Mouse (Mus musculus): ENCODE data around the gene Larp4.
A peak's percentile ranks its signal among the peaks of the same experiment; 100 is the strongest.

Larp4 gene

DNA sequence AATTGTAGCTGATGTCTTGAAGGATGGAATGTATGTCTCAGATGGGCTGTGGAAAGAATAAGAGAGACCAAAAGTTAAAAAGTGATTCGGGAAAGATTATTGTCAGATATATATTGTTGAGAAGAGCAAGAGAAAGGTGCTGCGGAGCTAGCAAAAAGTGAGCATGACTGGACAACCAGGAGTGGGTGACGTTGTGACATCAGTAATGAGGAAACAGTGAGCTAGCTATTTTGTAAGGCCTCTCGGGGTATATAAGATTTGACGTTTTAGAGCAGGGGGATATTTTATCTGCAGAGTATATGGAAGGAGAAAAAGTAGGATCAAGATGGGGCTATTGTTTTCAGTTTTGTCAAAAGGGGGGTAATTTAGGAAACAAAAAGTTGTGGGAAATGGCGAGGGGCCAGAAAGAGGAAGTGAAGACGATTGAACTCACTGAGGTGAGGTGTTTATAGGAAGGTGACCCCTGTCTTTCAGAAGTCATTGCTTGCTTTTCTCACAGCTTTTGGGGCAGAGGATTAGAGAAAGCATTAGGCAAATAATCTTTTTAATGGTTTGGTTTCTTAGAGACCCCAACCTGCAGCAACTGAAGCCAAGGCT is 34.9 kb downstream of the Larp4 start:
- no peak for DNase-seq (ENCODE audit: low read depth, low spot score)

DNA sequence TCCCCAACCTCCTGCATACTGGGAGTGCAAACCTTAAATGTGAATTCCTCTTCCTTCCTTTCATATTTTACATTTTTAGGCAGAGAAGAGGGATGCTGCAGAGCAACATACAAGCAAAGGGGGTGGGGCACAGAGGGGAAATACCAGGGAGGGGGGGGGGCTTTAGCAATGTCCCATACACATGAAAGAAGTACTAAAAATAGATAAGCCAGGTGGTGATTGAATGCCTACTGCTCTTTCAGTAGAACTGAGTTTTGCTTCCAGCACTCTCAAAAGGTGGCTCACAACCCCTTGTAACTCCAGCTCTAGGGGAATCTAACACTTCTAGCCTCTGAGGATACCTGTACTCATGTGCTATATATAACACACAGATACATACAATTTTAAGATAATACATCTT is 36.3 kb downstream of the Larp4 start:
- no peak for DNase-seq (ENCODE audit: low read depth, low spot score)

DNA sequence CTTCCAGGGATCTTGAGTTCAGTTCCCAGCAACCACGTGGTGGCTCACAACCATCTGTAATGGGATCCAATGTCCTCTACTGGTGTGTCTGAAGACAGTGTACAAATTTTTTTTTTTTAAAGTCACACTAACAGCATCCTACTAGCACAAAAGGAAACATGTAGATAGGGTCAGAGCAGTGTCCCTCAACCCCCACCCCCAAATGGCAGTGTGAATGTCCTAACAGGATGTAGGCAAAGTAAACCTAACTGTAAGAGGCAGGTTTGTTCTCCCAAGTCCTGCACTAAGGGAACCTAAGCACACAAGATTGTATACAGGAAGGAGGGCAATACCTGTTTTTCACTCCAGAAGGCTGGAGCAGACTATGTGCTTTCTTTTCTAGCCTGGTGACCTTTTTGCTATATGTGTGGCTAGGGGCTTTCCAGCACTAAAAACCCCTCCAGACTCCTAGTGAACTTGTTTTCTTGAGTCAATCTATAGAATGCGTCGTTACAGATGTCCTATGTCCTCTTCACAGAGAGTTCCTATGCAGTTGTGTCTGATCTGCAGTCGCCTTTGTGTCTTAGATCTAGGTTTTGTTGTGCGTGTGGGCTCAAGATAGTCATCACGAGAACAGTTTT is 48.5 kb downstream of the Larp4 start:
- DNase-seq (ENCODE audit: low read depth, low spot score), result no peak

DNA sequence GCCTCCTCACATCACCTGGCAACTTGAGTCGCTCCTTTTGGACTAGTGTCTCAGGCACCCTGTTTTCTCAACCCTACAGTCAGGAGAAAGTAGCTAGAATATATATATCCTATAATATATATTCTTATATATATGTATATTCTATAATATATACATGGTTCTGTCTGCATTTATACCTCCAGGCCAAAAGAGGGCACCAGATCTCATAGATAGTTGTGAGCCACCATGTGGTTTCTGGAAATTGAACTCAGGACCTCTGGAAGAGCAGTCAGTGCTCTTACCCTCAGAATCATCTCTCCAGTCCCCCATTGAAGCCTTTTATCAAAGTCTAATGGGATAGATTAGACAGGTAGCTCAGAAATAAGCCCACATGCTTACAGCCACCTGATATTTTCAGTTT is 51.3 kb downstream of the Larp4 start:
- DNase-seq (ENCODE audit: low read depth, low spot score), result peak; percentile 57

DNA sequence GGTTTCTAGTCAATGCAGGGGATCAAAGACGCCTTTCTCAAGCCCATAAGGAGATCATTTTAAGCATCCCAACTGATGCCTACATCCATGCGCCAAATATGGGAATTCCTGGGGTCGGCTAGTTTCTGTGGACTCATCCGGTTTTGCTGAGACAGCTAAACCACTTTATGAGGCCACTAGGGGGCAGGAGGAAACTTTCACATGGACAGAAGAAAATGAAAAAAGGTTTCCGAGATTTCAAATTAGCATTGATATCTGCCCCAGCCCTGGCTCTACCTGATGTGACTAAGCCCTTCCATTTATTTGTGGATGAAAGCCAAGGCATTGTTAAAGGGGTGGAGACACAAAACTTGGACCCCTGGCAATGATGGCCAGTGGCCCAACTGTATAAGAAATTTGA is 53.1 kb downstream of the Larp4 start:
- DNase-seq (ENCODE audit: low read depth, low spot score), result peak; percentile 71

DNA sequence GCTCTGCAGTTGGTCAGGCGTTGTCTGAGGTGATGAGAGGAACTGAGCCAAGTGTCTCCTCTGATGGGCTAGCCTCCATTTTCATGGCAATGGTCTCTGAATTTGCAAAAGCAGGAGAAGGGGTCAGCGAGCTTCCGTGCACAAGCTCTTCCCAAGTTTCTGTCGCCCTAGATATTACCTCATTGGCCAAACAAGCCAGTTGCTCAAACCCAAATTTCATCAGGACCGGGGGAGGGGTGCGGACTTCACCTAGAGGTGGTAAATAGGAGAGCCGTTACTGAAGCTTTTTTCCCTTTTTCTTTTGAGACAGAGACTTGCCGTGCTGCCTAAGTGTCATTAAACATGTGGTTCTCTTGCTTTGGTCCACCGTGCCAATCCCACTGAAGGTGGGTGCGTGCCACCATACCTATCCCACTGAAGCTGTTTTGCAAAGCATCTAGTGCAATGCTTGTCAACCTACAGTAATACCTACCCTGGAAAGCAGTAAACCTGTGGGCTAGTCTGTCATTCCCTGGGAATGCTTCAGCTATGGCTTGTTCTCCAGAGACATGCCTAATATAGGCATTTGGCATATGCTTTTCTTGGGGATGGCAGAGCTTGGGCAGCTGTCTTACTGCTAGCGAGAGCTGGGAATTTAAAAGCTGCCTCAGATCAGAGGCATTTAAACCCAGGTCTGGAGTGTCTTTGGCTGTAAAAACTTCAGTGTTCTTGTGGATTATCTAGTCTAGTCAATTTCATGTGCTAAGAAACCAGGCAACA is 55.4 kb downstream of the Larp4 start:
- DNase-seq (ENCODE audit: low read depth, low spot score), result no peak

DNA sequence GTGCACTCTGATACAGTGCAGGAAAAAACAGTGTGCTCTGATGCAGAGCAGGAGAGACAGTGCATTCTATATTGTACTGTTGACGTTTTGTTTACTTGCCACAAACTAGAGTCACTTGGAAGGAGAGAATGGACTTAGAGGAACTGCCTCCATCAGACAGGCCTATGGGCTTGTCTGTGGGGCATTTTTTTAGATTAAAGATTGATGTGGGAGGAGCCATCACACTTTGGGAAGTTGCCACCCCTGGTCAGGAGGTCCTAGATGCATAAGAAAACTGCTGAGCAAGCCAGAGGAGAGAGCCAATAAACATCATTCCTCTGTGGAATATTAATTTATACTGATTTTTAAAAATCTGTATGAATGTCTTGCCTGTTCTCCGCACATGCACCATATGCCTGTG is 58.3 kb downstream of the Larp4 start:
- DNase-seq (ENCODE audit: low read depth, low spot score), result no peak

DNA sequence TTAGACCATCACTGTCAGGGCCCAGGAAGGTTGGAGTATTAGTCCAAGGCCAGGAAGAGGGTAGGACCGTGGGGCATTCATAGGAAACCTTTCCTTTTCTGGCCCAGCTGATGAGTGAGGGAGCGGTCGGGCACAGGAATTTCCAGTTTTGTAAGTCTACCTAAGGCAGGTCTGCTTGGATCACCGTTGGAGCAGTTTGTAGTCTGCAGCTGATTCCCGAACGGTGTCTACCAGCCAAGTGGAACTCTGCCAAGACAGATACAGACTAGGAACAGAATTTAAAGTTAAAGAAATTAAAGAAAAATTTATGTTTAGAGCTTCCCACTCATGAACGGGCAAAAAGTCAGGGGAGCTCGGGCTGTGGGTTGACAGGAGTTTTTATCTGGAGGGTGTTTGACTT is 59.6 kb downstream of the Larp4 start:
- DNase-seq (ENCODE audit: low read depth, low spot score), result no peak

DNA sequence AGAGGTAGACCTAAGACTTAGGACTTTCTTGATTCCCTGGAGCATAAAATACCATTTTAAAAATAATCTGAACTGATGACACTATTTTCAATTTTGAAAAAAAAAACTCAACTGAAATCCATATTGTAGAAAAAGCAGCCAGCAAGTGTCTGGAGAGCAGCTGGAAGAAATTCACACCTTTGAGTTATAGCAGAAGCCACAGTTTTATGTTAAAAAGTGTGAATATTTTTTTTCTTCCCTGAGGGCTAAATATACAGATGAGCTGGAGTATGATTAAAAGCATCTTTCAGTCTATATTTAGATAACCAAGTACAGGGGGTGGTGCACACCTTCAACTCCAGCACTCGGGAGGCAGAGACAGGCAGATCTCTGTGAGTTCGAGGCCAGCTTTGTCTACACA is 60.0 kb downstream of the Larp4 start:
- DNase-seq (ENCODE audit: low read depth, low spot score), result no peak

DNA sequence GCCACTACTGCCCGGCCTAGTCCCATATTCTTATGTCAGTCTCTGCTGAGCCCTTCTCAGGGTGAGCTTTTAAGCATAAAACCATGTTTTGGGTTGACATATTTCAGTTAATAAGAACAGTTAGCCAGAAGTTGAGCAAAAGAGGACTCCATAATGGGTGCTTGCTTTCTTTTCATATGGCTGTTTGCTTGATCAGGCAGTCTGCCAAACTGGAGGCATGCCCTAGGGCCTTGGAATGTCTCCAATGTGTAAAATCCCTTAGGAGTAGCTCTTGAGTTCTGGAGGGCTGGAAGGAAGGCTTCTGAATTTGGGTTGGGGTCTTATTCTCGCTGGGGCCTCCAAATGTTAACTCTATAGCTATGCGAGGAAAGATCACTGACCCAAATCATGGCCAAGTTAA is 62.7 kb downstream of the Larp4 start:
- DNase-seq (ENCODE audit: low read depth, low spot score), result no peak

DNA sequence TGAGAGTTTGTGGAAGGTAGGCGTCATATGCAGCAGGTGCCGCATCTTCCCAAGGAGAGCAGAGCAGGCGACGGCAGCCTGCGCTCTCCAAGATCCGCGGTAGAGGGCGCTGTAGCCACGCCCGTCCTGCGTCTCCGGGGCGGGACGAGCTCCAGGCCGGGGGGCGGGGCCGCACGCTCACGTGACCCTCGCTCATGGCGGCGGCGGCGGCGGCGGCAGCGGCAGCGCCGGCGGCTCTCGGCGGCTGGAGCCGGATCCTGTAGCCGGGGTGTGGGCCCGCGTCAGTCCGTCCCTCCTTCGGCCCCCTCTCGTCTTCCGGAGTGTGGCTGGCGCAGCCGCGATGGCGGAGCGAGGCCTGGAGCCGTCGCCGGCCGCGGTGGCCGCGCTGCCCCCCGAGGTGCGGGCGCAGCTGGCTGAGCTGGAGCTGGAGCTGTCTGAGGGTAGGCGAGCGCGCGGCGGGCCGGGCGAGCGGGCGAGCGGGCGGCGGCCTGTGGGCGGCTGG is 68.7 kb downstream of the Larp4 start, which contains the start of gene Dip2b:
Dip2b (plus strand) TSS at position 195 of the 502 bp plus-strand sequence.
- peak; percentile 91 for DNase-seq (ENCODE audit: low read depth, low spot score)

DNA sequence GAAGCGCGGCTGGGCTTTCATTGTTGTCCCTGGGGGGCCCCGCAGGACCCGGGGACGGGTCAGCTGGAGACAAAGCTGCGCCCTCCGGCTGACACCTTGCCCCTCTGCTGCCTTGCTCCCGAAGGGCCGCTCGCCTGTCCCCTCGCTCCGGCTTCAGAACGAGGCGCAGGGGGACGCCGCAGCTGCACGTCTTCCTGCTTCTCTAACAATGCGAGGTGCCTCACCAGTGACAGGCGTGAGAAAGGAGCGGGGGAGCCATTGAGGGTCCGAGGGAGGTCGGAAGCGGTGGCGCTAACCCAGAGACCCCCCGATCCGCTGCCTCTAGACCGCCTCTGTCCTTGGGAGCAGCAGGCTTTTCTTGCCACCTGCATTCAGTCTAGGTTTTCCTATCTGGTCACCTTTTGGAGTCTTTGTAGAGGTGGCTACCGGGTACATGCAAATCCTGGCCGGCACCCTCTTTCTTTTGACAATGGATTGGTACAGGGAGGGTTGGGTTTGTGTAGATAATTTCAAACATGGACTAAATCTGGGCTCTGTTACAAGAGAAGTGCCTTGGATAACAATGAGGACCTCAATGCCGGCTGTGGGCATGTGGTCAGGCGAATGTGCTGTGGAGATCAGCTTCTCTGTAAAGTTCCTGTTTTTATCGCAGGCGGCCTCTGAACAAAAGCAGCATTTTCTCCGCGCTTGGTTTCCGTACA is 69.3 kb downstream of the Larp4 start:
- peak; percentile 74 for DNase-seq (ENCODE audit: low read depth, low spot score)

DNA sequence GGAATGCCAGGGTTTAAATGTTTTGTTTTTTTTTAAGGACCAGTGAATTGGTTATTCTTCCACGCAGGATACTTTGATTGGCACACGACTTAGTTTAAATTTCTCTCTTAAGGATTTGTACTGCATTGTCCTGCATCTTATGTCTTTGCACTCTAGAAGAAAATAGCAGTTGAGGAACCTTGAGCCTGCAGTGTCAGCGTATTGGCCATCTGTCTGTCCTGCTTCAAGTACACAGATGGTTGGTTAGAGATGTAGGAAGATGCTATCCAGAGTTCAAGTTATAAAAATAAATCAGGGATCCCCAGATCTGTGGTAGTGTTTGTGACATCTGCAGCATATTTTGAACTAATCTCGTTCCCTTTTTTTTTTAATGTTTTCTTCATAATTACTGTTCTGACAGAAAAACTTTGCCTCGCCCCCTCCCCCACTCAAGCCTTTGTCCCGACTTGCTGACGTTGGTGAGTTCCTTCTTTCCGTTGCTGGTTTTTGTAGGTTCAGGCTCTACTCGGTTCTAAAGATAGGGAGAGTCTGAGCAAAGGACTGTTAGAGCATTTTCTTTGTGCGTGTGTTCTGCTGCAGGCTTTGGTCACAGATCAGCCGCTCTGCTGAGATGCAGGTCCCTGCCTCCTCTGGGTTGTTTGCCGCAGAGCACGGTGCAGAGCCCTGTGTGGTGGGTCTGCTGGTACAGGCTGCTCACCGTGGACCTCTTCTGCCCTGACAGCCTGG is 70.8 kb downstream of the Larp4 start:
- DNase-seq (ENCODE audit: low read depth, low spot score), result no peak

DNA sequence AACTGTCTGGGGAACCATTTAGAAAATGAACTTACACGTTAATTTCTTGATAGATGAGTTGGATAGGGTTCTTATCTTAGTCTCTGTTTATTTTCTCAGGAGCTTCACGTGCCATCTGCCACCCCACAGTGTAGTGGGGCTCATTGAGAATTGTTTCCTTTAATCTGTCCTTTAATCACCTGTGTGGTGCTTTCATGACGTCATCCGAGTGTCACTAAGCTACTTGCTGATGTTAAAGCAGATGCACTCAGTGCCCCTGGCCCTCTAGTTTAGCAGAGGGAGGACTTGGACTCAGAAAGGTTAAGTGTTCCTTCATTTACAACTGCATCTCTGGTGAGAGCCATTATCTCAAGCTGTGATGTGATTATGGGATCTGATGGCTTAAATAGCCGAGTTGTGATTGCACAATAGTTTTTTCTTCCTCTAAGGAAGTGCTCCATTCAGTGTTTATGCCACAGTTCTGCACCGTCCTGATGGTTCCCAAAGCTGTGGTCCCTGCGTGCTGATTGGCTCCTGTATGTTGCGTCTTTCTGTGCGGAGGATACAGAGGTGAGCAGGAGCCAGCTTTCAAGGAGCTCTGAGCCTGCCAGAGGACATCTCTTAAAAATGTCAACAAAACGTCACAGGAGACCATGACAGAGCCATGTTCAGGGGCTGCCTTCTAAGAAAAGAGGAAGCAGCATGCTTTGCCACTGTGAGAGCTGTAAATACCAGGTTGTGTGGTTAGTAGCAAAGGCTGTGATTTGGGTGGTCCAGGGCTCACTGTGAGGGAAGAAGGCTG is 71.6 kb downstream of the Larp4 start:
- DNase-seq (ENCODE audit: low read depth, low spot score), result peak; percentile 83

DNA sequence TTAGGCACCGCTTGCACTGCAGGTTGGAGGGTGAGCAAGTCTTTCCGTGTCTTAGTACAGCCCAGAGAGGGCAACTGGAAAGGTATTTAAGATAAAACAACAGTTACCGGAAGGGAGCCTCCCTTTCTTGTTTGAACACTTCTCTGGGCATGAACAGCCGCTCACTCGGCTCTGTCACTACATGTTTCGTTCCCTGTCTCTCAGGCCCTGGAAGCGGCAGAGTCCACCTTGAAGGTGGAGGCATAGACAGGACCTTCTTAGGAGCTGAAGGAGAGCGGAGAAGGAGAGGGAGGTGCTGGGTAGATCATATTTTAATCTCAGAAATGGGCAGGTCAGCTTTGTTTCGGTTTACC is 72.2 kb downstream of the Larp4 start:
- no peak for DNase-seq (ENCODE audit: low read depth, low spot score)

DNA sequence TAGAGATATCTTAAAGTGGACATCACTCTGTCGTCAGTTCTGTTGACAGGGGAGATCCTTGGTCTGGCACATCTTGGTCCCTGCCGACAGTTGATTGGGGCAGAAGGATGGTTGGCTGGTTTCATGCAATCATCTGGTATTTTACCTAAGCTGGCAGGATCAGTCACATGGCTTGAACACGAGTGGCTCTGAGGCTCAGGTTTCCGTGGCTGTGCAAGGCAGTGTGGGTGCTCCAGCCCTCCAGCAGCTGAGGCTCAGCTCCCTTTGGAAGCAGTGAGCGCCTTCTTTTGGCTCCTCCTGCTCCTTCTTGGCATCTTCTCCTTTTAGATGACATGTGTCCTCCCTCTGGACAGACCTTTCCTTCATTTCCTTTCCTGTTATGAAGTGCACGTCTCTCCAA is 75.7 kb downstream of the Larp4 start:
- no peak for DNase-seq (ENCODE audit: low read depth, low spot score)

DNA sequence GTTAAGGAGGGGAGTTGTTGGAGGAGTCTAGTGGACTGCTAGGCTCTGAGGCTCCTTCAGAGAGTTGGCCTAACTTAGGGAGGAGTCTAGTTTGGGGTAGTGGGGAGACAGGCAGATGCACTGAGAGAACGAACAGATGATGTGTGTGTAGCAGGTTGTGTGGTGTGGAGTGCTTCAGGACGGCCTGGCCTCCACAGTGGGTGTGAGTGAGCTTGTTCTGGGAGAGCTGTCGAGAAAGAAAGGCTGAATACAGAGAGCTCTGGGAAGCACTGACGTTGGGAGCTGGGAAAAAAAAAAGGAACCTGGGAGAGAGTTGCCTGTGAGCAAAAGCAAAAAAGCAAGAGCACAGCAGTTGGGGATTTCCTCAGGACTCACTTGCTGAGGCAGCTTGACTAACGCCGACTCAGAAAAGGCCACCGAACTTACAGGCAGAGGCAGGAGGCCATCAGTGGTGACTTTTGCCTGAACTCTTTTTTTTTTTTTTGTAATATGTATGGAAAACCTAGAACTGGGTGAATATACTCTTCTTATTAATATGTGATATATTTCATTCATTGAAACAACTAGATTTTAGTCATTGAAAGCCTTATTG is 79.7 kb downstream of the Larp4 start:
- no peak for DNase-seq (ENCODE audit: low read depth, low spot score)

DNA sequence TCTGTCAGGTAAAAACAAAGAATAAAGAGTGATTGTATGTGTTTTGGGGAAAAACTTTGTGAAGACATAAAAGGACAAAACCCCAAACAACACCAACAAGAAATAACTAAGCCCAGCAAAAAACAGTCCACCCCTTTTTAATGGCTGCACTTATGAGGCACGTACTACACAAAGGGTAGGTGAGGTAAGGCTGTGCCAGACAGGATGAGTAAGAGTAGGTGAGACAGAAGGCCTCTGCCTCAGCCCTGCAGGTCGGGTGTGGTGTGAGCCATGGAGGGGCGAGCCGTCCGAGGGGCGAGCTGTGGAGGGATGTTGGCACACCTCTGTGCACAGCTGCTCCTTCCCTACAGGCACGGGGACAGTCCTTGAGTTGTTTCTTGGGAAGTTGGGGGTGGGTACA is 81.1 kb downstream of the Larp4 start:
- DNase-seq (ENCODE audit: low read depth, low spot score), result no peak

DNA sequence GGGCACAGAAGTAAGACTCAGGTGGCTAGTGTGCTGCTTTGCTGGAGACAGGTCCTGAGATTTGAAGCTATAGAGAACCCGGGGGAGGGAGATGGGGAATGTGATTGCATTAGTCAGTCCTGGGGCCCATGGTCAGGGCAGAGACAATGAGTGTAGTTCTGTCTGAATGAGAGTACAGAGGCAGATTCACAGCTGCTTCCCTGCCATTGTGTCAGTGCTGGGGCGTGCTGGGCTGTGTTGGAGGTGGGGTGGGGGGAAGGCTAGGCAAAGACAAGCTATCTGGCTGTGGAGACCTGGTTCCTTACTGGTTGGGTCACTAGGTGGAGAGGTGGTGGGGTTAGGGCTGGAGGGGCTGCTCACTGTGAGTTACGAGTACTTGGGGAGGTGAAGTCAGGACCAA is 82.9 kb downstream of the Larp4 start:
- peak; percentile 63 for DNase-seq (ENCODE audit: low read depth, low spot score)

DNA sequence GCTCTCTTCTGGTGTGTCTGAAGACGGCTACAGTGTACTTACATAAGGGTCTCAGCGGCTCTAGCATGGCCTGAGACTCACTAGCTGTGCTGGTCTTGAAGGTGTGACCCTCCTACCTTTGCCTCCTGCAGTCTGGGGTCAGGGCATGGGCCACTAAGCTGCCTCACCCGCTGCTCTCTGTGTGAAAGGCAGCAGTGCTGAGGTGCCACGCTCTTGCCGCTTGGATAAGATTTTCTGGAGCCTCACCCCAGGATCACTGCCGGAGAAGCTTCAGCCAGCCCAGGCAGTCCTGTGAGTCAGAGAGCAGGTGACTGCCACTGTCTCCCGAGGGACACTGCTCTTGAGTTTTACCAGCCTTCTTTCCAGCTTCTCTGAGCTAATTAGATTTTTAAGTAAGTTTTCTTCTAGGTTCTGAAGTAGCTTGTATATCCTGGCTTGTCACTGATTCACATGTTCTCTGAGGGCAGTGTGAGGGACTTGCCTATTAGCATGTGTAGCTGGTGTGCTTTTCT is 86.6 kb downstream of the Larp4 start:
- no peak for DNase-seq (ENCODE audit: low read depth, low spot score)

Measured in R1 (cell line).